Mouse (Mus musculus) heart, postnatal 36 days (tissue): ENCODE measurements around the gene Cpd. TPM values are rescaled to one million over a fixed set of nuclear protein-coding genes. Genes with fewer than 3 reads are reported as not detected.
"Not testable (repeated sequence)": the region's sequence is repeated elsewhere in the genome, so short reads cannot be mapped to it uniquely, and the experiment has no call there.

Source experiments
- DNase-seq, 2 experiments: peaks; one replicate each; pipeline ENCODE4 v3.0.0; 2021 to 2022
- intact Hi-C: fragments of 180-260 bp; cut with DNase I; formaldehyde crosslinking; loops from one replicate; pipeline ENCODE4 v1.15.1; 2025
- total RNA-seq, 2 experiments: library from RNA; stranded (reverse); gene quantifications; 2 replicates each; pipeline ENCODE4 v1.2.3; 2021

The Cpd gene
- total RNA-seq, 2 experiments from 2014 or later: 43.3 to 44.9 TPM

DNA sequence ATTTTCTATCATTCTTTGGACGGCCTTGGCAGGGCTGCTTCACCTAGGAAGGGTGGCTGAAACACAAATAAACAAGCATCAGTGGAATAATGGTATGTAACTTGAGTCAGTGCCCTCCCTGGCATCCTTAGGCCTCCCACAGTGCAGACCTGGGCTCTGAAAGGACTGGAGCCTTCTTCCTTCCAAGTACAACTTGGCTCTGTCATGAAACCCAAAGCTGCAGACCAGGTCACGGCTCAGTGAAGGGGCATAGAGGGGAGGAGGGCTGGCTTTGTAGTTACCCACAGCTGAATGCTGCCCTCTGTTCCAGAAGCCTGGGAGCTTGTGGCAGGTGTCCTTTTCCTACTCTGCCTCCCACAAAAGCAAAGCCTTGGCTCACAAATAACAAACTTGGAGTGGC, 2.8 kb upstream of the Cpd start:
- intact Hi-C loops: loop anchor here (5.0 kb wide), 1 partner anchor 98 kb away; no protein-coding TSS in a partner anchor
- no peak for DNase-seq

DNA sequence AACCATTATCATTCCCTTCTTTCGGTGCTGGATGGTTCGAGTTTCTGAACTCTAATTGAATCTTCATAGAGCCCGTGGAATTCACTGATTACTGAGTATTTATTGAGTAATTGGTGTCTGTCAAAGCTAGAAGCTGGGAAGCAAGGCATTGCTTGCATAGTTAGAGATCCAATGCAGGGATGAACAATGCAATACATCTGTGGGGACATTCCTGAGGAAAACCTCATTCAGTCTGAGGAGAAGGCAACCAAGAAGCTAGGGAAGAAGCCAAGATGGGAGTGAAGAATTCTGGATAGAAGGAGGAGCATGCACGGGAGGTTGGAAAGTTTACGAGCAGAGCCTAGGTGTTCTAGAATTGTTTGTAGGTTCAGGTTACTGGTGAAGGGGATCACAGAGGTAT, 1.3 kb upstream of the Cpd start:
- intact Hi-C loops: loop anchor here (1.0 to 5.0 kb wide), 2 partner anchors 40 to 99 kb away; no protein-coding TSS in a partner anchor
- no peak for DNase-seq

DNA sequence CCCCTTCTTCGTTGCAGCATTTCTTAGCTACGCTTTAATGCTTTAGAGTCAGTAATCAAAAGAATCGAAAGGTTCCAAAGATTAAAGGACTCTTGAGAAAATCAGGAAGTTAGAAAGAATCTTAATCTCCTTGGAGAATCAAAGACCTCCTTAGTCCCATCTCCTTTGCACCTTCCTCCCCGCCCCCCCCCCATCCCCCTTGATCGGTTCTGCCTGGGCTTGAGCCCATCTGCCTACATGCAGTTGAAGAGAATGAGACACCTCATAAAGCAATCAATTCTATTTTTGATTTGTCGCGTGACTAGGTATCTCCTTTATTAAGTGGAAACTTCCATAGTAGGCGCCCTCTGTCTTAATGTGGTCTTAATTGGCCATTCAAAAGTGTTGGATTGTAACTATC, 536 bp upstream of the Cpd start:
- no peak for DNase-seq

DNA sequence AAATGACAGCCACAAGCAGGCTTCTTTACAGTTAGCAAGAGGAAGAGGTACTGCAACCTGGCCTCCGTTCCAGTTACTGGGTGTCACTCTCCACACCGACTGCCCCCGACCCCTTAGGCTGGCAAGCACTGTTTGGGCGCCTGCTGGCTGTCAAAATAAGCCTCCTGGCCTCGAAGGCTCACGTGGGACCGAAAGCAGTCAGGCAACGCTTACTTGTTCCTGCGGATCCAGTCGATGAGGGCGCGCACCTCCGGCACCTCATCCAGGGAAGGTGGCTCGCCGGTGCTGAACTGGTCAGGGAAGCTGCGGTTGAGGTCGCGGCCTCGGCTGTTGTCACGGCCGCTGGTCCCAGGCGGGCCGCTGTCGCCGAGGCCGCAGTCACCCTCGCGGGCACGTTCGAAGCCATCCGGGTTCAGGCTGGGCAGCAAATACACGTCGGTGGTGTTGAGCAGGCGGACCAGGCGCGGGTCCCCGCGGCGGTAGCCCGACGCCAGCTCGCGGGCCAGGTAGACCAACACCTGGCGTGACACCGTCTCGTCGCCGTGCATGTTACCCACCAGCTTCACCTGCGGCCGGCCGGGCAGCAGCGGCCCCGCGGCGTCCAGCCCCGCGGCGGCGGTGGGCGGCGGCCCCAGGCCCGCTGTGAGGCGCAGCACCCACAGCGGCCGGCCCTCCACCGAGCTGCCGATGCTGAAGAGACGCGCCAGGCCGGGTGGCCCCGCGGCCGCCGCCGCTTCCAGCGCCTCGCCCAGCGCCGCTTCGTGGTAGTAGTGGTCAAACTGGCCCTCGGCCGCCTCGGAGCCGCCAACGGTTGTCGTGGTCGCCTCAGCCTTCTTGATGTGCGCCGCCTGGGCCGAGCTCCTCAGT, 574 bp downstream of the Cpd start:
- intact Hi-C loops: loop anchor here (2.0 to 5.0 kb wide), 2 partner anchors 57 to 101 kb away; no protein-coding TSS in a partner anchor
- DNase-seq: peak in 1 of 2 experiments; percentile 35

More for the DNA sequence above, 536 bp upstream of the Cpd start:
- intact Hi-C loops: loop anchor here (2.0 to 5.0 kb wide), 2 partner anchors 59 to 100 kb away; no protein-coding TSS in a partner anchor

DNA sequence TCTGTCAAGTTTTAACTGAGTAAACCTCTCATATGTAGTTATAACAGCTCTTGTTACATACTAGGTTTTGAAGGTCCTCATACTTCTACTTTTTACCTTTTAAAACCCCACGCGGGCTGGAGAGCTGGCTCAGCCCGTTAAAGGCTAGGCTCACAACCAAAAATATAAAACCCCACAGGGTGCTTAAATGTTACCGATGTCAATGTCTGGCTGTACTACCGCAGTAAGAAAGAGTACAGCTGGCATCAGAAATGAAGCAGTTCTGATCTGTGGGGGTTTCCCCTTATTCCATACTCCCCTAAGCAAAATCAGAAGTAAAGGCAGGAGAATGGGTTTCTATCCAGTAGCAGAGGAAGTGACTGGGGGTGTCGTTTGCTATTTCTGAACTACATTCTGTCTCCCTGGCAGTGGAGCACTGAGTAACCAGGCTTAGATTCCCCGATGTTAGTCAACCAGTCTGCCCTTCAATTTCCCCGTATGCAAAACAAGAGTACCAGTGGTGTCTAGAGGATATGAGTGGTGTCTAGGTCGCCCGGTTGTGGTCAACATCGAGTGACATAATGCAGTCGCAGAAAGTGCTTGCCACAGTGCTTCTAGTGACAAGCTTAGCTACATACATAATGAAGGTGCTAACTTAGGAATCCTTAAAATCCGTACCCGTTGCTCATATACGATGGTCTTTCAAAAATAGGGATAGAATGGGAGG, 1.4 kb downstream of the Cpd start:
- intact Hi-C loops: loop anchor here (5.0 kb wide), 1 partner anchor 102 kb away; no protein-coding TSS in a partner anchor
- DNase-seq: peak in 1 of 2 experiments; percentile 31

DNA sequence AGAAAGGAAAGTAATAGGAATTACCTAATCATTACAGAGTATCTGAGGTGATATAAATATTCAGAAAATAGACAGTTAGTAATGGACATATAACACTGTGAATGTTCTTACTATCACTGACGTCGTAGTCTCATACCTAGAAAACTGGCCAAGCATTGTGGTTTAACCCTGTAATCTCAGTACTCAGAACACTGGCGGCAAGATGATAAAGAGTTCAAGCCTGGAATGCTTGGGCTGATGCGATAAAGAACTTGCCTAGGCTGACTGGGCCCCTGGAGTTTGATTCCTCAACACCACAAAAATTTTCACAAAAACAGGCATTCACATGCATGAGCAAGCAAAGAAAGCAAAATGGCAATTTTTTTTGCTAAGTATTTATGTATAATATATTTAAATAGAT, 8.2 kb downstream of the Cpd start:
- no peak for DNase-seq
- intact Hi-C loops: no loop called here

DNA sequence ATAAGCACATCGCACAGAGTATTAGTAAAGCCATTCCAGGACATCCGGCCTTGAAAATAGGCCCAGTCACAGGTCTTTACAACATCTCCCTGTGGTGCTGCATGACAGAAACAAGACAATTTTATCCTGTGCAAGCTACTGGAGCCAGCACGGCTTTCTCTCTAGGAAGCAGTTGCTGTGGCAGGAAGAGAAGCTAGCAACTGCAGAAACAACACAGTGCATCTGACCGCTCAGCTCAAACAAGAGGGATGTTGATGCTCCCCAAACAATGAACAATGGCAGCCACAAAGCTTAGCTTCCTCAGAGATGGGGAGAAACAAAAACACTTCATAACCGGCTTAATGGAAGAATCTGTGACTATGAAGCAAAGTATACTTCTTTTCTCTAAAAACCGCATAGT, 10.5 kb downstream of the Cpd start:
- DNase-seq: peak in 1 of 2 experiments; percentile 9
- intact Hi-C loops: no loop called here

DNA sequence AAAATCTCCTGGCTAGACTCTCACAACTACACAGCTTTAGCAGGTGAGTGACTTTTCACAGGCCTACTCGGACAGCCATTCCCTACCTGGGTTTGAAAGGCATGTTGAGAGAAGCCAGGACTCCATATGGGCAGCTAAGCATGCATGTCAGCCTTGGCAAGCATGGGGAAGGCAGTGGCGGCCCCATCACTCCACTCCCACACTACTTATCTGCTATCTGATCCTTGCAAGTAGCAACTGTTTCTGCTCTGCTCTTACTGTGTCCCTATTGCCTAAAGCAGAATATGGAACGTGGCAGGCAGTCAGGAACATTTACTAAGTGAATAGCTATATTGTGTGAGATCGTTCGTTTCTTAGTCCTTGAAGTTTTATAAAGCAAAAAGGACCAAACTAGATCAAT, 10.9 kb downstream of the Cpd start:
- intact Hi-C loops: no loop called here
- no peak for DNase-seq

DNA sequence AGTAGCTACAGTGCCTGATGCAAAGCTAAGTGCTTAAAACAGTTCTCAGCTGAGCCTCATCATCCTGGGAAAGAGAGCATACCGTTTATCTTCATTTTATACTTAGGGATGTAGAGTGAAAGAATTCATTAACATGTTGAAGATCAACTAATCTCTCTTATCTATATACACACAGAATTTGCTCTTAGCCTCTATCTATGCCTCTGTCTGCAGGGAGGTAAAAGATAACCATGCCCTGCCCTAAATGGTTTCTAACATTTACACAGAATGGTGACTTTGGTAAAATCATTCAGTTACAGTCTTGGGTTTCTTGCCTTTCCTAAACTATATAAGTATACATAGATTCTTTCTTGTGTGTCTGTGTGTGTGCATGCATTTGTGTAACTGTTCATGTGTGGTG, 12.2 kb downstream of the Cpd start:
- no peak for DNase-seq
- intact Hi-C loops: no loop called here

DNA sequence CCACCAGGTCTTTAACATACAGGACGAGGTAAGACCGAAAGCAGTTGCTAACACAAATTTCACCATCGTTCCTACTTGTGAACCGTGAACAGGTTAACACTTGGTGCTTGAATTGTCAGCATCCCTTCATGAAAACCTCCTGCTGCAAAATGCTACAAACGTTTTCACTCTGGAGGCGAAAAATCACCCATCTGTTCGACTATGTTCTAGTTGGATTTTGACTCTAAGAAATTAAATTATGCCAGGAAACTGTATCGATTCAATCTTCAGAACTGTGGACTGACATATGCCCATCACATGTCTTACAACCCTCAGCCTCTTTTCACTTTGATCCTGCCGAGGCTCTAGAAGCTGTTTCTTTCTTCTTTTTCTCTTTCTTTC, 21.9 kb downstream of the Cpd start:
- intact Hi-C loops: no loop called here
- no peak for DNase-seq

DNA sequence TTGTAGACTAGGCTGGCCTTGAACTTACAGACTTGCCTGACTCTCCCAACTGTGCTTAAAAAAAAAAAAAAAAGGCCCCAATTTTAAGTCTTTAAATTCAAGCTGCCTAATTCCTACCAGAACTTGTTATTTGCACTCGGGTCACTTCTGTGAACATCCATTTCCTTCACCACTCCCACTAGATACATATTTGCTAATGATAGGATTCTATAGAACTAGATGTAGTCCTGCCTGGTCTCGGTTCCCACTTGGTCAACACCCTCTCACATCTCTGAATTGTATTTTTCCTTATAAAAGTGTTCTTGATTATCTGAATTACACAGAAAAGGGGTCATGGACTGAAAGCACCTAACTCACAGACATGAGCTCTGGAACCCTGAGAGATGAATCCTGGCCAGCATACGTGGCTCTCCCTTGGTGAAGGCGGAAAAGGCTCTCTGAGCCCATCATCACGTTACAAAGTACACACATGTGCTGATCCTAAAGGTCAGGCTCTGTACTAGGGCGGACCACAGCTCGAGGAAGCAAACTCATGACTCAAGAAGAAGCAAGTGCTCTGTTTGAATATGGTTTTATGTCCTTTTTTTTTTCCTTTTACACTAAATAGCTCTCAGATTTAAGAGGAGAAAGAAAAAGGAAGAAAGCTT, 22.5 kb downstream of the Cpd start:
- intact Hi-C loops: no loop called here
- no peak for DNase-seq

DNA sequence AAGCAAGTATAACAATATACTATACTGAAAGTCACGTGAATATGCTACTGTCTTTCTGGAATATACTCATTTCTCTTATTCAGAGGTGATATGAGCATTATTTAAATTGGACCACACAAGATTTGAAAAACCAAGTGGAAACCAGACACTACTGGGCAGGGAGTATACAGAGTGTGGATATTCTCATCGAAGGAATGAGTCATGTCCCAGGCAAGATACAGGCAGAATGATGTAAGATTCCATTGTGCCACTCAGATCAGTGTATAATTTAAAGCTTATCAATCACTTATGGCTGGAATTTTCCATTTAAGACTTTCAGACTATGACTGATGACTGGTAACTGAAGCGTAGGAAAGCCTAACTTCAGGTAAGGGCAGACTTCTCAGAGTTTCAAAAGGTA, 23.2 kb downstream of the Cpd start:
- no peak for DNase-seq
- intact Hi-C loops: no loop called here

DNA sequence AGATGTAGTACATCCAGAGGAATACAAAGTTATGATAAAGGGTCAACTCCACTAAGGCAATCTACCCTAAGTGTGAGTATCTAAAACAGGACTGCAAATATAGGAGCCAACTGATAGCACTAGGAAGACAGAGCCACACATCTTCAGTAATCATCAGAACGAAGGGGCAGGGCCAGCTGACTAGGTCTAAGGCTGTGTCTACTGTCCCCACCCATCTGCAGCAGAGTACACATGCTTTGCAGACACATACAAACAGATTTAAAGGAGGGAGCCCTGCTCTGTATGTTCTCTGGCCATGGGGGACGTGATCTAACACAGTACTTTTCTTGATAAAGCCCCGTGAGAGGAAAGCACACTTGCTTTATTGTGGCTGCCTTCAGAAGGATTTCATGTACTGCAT, 25.5 kb downstream of the Cpd start:
- no peak for DNase-seq
- intact Hi-C loops: no loop called here

DNA sequence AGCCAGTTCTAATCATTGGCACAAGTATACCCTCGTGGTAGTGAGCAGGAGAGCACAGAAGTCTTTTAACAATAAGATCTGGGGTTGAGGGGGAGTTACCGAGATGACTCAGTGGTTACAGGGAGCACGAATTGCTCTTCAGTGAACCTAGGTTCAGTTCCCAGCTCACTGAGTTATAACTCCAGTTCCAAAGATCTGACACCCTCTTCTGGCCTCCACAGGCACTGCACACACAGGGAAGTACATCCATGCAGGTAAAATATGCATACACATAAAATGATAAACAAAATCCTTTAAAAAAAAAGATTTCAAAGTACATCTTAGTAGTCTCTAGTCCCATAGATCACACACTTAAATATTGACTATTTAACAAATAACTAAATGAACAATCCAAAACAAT, 29.2 kb downstream of the Cpd start:
- no peak for DNase-seq
- intact Hi-C loops: no loop called here

DNA sequence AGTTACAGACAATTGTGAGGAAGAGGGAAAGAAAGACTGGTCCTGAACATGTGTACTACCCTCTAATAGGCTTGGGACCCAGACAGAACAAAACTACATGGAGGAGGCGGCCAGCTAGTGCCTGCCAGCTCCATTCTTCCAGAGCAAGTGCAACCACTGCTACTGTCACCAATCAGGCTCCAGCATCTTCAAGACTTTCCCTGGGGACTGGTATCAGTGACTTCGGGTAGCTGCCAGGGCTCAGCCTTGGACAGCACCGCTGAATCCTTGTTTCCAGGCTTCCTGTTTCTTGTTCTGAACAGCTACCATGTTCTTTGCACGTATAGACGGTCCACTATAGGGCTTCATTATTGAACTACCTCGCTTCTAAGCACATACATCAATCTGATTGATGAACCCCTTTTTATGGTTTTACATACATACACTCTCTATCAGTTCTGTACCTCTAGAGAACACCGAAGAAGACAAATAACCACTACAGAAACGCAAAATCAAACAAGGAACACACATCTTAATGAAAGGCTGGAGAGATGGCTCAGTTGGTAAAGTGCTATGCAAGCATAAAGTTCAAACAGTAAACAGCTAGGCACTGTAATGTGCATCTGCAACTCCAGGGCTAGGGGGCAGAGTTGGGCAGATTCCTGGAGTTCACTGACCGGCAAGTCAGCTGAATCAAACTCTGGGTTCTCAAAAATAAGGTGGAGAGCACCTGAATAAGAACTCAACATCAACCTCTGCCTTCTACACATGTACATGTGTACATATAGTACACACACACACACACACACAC, 35.9 kb downstream of the Cpd start:
- intact Hi-C loops: loop anchor here (1.0 kb wide), 1 partner anchor 83 kb away; no protein-coding TSS in a partner anchor
- peak in 1 of 2 experiments; percentile 11 for DNase-seq

DNA sequence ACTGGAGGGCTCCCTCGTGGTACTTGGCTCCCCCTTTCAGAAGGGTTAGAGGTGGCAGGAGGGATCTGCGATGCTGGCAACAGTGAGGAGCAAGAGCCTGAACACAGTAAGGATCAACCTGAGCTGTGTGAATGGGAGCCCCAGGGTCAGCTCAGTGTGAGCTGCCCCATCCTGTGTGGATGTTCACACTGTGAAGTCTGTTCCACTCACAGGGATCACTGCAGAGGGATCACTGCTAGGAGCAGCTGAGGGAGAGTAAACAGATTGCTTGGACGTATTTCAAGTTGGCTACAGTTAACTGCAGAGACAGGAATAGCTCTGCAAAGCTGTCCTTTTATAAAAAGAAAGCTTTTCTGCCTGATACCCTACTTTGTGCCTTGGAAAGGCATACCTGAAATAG, 37.4 kb downstream of the Cpd start:
- intact Hi-C loops: no loop called here
- DNase-seq: peak; percentile 8 to 39

DNA sequence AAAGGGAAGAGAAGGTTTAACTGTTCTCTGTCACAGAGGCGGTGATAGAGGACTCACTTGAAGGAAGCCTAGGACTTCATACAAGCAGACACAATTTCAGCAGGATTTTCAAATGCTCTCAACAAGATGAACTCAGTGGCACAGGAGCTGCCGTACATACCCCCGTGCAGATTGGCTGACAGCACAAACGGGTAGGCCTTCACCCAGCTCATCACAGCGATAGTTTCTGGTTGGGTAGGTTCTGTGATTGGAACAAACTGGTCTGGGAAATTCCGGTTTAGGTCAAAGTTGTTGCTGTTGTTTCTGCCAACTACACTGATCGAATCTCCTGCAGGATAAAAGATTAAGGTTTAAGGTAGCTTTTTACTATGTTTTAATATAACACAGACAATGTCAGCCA, 38.3 kb downstream of the Cpd start:
- DNase-seq: no peak
- intact Hi-C loops: no loop called here

DNA sequence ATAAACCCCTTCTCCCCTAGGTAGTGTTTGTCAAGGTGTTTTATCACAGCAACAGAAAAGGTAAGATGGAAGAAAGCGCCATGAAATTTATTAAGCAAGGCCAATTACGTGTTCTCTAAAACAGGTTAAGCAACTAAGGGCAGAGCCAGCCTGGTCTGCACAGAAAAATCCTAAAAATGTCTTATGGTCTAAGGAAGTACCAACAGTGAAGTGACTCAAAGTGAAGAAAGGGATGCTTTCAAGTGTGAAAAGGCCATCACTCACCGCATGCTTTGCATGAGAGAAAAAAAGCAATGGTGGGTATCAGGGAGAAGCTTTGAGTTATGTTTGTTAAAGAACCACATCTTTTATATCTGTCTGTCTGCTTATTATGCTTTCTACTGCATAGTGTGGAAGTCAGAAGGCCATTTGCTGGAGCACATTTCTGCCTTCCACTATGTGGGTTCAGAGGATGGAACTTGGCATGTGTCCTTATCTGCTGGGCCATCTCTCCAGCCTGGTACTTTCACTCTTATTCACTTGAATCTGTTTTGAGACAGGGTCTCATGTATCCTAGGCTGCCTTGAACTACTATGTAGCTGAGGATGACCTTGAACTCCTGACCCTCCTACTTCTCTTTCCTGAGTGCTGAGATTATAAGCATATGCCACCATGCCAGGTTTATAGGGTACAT, 39.7 kb downstream of the Cpd start:
- no peak for DNase-seq
- intact Hi-C loops: no loop called here

DNA sequence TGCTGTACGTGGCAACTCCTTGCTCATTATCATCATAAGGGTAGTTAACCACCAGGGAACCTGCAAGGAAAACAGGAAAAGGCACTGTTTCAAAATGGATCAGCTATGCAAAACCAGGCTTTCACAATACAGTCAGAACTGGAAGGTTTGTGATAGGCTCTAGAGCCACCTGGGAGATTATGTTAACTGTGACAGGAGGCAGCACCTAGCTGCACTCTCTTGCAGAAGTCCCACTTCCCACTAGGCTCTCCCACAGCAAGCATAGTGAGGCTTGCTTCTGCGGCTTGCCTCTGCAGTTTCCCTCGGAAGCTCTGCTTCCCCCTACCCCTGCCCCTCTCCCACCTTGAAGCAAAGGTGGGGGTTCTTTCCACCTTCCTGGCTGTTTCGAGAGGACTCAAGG, 40.8 kb downstream of the Cpd start:
- no peak for DNase-seq
- intact Hi-C loops: no loop called here

DNA sequence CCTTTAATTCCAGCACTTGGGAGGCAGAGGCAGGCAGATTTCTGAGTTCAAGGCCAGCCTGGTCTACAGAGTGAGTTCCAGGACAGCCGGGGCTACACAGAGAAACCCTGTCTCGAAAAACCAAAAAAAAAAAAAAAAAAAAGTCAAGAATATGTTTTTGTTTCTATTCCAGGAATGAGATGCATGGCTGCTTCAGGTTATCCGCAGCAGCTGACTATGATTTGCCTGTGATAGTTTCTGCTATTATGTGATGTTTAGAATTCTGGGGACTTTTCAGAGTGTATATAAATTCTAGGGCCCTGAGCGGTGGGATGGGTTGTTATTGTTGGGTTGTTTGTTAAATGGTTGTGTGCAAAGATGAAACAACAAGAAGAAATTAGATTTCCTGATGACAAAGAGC, 41.7 kb downstream of the Cpd start:
- intact Hi-C loops, DNase-seq: not testable (repeated sequence)
